Mouse (Mus musculus) naive thymus-derived CD4-positive, alpha-beta T cell, adult 5 months (primary cell): ENCODE data around the gene Polr3e. TPM values are rescaled to one million over a fixed set of nuclear protein-coding genes. Genes with fewer than 3 reads are reported as not detected.

Source experiments
- polyA plus RNA-seq: library from polyadenylated mRNA; unstranded; fragments of 100-300 nt; shearing (Covaris generic); gene quantifications from one replicate; pipeline ENCODE4 v1.2.1, GENCODE M21; 2017

Gene Polr3e
- polyA plus RNA-seq = 26.9 TPM

GRCm38 (mm10) chr7:120917592-120918461 lies at the start of gene Polr3e:
TSS of gene Polr3e (plus strand) at chr7:120917744.

GRCm38 (mm10) chr7:120982200-120982841 lies 64.8 kb downstream of the Polr3e start, which contains the start of the genes Cdr2 and Mfsd13b:
TSS of gene Cdr2 (minus strand) at chr7:120982312.
TSS of gene Mfsd13b (plus strand) at chr7:120982509.

Other genes with a start within 250 kb of the Polr3e start
- gene Pdzd9, start 247.4 kb upstream of the Polr3e start, polyA plus RNA-seq = not detected
- gene Mosmo, start 240.1 kb upstream of the Polr3e start, polyA plus RNA-seq = 15.1 TPM
- gene Vwa3a, start 178.4 kb upstream of the Polr3e start, polyA plus RNA-seq = not detected
- not detected for gene Gm5737, start 105.4 kb upstream of the Polr3e start, polyA plus RNA-seq
- 8.9 TPM for gene Eef2k, start 74.9 kb upstream of the Polr3e start, polyA plus RNA-seq
- 12.2 TPM for gene Cdr2, start 64.6 kb downstream of the Polr3e start, polyA plus RNA-seq
- 0.67 TPM for gene Mfsd13b, start 64.8 kb downstream of the Polr3e start, polyA plus RNA-seq
- gene Mettl9, start 116.7 kb downstream of the Polr3e start, polyA plus RNA-seq = 57.2 TPM
- gene Igsf6, start 156.8 kb downstream of the Polr3e start, polyA plus RNA-seq = not detected
- not detected for gene Otoa, start 163.9 kb downstream of the Polr3e start, polyA plus RNA-seq